Mouse (Mus musculus) fibroblast of lung, adult 2 months (primary cell): ENCODE data around the gene Srp54c.
"Not testable (repeated sequence)": the region's sequence is repeated elsewhere in the genome, so short reads cannot be mapped to it uniquely, and the experiment has no call there.

Source experiments
- DNase-seq: peaks from one replicate; pipeline ENCODE4 v3.0.0-alpha.2; 2011; ENCODE audit warnings: low read depth

The Srp54c gene

DNA sequence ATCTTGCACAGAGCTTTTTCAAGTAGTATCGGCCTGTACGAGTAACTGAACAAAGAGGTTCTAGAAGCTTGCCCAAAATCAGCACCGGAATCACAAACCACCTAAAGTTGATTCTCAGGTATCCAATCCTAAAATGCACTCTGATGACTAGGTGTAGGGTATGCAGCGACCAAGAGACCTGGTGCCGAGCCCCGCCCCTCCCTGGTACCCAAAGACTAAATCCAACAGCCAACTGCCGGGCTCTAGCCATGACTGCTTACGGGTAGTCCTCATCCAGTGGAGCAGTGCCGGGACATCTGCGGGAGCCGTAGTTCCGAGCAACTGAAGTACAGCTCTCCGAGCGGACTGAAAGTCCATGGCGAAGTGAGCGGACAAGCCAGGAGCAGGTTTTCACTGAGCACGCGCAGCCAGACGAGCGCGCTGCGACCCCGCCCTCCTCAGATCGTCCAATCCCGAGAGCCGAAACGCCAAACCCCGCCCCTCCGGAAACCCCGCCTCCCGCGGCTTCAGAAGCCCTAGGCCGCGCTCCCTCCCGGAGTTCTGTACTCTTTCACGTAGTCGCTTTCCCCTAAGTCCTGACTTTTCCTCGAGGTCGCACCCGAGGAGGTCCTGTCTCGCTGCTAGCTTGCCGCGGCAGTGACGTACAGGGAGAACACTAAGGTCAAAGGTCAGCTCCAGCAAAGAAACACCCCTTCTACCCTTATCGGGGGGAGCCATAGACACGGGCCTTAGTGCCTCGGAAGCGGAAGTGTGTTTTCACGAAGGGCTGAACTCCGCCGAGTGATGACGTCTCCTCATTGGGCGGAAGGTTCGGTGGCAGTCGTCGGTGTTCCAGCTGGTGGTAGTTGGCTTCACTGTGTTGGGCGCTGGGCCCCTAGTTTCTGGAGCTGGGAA lies at the start of gene Srp54c:
Gene Srp54c, plus strand, starts transcription at position 543 of the 894 bp plus-strand sequence.
- not testable (repeated sequence) for DNase-seq

DNA sequence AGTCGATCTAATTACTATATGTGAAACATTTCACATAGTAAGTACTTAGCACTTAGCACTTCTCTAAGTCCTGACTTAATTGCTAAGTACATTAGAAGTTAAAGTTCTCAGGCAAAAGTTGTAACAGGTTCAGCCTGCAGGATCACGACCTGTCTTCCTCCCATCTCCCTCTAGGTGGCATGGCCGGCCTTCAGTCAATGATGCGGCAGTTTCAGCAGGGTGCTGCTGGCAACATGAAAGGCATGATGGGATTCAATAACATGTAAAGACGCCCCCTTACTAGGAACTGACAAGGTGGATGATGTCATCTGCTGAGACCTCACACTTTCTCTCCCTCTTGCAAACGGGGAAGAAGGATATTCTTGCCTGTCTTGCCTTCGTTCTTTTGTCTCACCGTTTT lies 42.3 kb upstream of the Srp54c start:
- DNase-seq, result not testable (repeated sequence)

DNA sequence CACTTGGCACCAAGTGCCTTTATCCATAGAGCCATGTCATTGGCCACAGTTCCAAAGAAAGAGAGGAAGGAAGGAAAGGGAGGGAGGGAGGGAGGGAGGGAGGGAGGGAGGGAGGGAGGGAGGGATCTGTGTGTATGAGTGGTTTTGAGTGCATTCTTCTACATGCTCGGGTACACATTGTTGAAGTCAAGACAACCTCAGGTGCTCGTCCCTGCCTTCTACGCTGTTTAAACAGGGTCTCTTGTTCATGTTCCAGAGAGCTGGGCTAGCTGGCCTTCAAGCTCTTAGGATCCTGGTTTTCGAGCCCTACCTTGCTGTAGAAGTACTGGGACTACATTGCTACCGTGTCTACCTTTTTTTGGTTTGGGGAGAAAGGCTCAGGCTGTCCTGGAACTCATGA lies 40.8 kb upstream of the Srp54c start:
- not testable (repeated sequence) for DNase-seq

DNA sequence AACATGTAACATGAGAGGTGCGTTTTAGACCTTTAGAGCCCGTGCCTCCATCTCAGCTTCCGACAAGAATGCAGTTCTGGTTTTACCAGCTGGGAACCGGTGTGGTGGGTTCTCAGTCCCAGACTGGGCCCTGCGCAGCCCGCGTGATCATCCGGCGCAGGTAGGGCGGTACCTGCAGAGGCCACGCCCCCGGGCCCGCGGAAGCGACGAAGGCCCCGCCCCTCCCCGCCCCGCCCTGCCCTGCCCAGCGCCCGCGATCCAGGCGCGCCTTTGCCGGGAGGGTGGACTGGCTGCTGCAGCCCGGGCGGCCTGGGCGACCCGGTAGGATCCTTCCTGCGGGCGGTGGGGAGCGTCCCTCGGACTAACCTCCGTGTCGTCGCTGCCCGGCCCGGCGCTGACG lies 30.7 kb upstream of the Srp54c start, which contains the start of gene 1700047I17Rik2:
Gene 1700047I17Rik2, plus strand, starts transcription at position 287 of the 400 bp plus-strand sequence.
- not testable (repeated sequence) for DNase-seq

DNA sequence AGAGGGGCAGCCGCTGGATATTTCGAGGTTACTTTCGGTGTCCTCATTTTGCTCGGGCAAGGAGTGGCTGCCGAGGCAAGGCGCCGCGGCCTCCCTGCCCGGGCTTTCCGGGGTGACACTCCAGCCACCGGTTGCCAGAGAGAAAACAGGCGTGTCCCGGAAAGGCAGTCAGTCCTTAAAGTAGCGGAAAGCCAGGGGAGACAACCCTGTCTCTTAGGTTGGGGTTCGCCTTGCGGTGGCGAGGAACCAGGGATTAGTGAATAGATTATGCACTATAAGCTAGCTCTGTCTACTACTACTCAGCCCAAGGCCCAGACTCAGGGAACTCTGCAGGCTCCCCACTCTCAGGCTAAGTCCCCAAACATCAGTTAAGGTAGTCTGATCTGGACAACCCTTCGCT lies 30.2 kb upstream of the Srp54c start:
- DNase-seq, result not testable (repeated sequence)

DNA sequence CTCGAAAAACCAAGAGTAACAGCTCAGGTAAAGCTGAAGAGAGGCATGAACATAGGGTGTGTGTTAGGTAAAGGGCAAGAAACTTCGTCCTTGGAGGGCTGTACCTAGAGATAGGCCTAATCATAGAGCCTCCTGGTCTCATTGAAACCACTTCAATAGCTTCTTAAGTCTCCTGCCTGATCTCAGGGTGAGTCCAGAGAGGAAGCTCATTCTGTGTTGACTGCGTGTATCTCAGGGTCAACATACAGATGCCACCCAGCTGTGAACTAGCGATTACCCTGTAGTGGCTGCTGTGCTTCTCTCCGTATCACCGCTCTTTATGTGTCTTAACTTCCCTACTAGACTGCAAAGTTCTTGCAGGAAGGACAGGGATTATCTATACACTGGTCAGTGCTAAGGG lies 17.0 kb upstream of the Srp54c start:
- DNase-seq, result not testable (repeated sequence)

DNA sequence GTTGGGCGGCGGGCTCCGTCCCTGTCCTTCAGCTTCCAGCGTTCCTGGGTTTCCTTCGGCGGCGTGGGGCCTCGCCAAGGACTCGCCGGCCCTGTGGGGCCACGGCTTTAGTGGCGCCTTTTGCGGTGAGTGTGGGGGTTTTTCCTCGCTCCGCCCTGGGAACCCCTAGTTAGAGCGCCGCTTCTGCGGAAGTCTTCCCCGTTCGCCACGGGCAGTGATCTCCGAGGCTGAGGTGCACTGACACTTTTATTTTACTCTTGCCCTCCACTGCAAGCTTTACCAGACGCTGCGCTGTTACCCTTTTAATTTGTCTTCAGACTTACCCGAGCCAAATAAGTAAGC lies 523 bp downstream of the Srp54c start:
- DNase-seq, result not testable (repeated sequence)

DNA sequence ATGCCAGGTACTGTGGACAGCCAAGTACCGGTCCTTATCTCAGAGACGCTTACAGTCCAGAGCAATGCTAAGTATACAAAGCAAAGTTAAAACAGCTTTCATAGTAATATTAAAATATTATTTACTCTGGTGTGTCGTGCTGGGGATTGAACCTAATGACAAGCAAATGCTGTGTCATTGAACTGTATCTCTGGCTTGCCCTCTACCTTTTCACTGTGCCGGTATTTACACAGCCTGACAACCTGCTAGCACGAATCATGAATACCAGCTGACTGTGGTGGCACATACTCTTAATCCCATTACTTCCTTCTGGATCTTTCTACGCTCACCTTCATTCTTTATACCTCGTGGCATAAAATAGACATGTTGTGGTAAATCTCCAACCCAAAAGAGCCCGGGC lies 12.3 kb downstream of the Srp54c start:
- not testable (repeated sequence) for DNase-seq

DNA sequence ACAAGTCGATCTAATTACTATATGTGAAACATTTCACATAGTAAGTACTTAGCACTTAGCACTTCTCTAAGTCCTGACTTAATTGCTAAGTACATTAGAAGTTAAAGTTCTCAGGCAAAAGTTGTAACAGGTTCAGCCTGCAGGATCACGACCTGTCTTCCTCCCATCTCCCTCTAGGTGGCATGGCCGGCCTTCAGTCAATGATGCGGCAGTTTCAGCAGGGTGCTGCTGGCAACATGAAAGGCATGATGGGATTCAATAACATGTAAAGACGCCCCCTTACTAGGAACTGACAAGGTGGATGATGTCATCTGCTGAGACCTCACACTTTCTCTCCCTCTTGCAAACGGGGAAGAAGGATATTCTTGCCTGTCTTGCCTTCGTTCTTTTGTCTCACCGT lies 32.0 kb downstream of the Srp54c start:
- DNase-seq, result not testable (repeated sequence)

DNA sequence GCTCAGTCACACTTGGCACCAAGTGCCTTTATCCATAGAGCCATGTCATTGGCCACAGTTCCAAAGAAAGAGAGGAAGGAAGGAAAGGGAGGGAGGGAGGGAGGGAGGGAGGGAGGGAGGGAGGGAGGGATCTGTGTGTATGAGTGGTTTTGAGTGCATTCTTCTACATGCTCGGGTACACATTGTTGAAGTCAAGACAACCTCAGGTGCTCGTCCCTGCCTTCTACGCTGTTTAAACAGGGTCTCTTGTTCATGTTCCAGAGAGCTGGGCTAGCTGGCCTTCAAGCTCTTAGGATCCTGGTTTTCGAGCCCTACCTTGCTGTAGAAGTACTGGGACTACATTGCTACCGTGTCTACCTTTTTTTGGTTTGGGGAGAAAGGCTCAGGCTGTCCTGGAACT lies 33.4 kb downstream of the Srp54c start:
- DNase-seq, result not testable (repeated sequence)

DNA sequence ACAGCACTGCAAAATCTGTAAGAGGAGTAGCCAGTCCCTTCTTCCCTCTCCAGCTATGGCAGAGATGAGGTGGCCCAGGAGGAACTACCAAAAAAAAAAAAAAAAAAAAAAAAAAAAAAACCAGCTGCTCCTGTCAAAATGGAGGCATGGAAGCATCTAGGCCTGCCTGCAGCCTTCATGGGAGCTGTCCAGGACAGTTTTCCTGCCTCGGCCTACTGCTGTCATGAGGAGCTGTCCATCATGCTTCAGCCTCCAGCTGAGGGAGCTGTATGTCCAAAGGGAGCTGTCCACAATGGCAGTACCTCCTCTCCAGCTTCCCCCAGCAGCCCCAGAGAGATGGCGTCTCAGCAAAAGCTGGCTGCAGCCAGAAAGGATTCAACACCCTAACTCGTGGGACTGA lies 42.3 kb downstream of the Srp54c start:
- no peak for DNase-seq

DNA sequence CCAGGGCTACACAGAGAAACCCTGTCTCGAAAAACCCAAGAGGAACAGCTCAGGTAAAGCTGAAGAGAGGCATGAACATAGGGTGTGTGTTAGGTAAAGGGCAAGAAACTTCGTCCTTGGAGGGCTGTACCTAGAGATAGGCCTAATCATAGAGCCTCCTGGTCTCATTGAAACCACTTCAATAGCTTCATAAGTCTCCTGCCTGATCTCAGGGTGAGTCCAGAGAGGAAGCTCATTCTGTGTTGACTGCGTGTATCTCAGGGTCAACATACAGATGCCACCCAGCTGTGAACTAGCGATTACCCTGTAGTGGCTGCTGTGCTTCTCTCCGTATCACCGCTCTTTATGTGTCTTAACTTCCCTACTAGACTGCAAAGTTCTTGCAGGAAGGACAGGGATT lies 47.6 kb downstream of the Srp54c start:
- not testable (repeated sequence) for DNase-seq

DNA sequence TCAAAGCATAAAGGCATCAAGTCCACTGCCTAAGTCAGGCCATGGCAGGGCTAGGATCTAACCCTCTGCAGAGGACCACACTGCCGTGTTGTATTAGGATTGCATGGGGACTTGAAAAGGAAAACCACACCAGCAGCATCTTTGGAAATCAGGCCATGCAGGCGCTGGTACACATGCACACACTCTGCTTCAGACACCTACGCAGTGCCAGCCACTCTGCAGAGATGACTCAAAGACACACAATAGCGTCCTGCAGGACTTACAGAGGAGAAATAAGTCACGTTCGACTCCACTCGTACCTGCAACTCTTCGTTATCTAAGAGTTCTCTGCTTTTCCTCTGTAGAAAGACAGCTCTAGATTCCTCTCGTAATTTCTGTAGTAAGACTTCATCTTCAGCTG lies 68.1 kb downstream of the Srp54c start:
- no peak for DNase-seq

DNA sequence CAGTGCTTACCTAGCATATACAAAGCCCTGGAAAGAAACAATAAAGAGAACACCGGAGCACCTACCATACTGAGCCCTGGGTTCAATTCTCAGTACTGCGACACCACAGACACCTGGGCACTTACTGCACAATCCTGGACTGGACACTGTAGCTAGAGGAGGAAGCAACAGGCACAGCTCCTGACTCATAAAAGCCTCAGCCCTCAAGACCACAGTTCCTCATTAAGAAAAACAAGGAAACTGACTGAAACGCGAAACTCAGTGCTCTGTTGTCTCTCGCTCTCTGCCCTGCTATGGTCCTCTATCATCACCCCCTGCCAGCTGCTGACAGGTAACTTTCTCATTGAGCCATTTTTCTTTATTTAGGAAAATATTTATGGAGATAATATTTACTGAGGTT lies 69.4 kb downstream of the Srp54c start, which contains the start of gene 1110008L16Rik:
Gene 1110008L16Rik, plus strand, starts transcription at position 242 of the 400 bp plus-strand sequence.
- DNase-seq, result no peak

DNA sequence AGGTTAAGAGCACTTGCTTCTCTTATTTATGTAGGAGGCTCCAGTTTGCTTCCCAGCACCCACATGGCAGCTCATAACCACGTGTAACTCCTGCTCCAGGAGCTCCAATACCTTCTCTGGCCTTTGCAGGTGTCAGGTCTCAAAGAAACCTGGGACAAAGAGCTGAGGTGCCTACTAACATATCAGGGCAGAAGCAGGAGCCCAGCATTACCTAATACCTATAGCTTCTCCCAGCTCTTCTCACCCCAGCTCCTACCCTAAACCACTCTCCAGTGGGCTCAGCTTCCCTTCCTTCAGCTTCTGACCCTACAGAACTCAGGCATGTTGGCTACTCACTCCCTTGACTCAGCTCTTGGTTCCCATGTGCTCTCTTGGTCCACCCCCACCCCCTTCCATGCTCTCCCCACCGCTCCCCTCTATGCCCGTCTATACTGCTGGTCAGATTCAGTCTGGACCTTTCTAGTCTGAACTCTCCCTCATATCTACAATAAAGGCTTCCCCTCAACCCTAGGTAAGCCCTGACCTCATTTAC lies 70.9 kb downstream of the Srp54c start:
- no peak for DNase-seq

DNA sequence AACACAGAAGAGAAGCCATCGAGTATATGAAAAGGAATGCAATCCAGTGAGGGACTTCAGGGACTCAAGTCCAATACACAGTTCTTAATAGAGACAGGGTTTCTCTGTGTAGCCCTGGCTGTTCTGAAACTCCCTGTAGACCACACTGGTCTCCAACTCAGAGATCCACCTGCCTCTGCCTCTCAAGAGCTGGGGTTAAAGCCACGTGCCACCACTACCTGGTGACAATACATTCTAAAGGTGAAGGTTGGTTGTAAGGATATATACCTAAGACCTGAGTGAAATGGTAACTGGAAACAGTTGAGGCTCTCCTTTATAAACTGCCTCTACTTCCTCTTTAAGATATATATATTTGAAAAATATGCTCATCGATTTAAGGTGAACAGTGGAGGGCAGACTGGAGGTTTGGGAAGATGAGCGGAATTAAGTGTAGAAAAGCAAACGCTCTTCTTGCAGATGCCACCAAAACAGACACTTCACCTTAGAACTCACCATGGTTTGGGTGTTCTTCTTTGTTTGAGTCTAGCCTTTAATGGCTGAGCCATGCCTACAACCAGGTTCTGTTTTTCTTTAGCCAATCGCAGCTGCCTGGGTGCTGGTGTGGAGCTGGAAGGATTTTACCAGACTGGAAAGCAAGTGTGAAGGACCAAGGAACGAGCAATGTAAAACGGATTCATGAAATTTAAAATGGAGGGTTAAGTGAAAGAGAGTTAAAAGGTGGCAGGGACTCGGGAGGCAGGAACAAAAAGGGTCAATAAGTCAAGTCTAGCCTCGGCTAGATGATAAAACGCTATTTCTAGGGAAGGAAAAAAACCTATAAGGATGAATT lies 71.7 kb downstream of the Srp54c start:
- DNase-seq, result no peak

DNA sequence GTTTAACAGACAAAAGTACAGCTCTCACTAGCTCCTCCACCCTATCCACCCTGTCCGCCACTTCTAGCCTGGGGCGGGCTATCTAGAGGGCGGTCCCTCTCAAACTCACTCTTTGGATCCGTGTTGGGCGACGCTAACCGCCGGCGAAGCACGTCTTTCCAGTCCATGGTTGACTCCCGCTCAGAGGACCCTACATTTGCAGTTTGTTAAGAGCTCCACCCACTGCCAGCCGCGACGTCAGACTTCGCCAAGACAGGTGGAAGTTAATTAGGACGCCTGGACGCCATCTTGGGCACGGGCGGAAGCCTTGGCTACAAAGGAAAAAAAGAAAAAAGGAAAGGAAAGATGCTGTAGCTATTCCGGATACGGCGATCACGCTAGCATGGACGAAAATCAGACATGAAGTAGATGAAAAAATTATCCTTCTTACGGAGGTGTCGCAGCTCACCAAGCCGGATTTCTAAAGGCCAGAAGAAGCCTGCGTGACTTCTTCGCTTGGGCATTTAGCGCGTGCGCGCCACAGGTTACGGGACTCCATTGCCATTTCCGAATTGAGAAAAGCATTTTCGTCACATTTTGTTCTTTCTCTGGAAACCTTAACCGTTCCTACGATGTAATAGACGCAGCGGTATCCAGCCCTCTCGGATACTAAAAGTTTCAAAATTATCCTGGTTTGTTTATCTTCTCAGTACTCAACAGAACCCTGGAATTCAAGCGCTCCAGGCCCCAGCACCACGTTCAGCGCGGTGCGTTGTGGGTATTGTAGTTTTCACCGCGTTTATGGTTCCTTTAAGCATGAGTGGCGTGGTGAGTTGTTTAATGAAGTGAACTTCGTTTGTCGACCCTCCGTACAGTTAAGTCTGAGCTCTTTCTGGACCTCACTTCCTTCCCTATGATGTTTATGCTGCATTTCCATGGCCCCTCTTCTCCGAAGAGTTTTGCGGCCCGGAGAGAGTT lies 72.8 kb downstream of the Srp54c start, which contains the start of gene Ppp2r3c:
Gene Ppp2r3c, minus strand, starts transcription at position 514 of the 957 bp plus-strand sequence.
- DNase-seq, result peak; percentile 79

DNA sequence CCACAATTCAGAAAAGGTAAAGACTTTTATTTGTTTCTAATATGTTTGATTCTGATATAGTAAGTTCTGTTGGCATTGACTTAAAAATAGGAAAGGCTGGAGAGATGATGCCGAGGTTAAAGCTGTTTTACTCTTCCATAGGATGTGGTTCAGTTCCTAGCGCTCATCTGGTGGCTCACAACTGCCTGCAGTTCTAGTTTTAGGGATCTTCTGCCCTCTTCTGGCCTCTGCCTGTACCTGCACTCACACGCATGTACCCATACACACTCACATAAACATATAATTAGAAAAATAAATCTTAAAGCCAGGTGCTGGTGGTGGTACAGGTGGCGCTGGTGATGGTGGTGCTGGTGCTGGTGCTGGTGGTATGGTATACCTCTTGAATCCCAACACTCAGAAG lies 76.4 kb downstream of the Srp54c start:
- DNase-seq, result no peak

DNA sequence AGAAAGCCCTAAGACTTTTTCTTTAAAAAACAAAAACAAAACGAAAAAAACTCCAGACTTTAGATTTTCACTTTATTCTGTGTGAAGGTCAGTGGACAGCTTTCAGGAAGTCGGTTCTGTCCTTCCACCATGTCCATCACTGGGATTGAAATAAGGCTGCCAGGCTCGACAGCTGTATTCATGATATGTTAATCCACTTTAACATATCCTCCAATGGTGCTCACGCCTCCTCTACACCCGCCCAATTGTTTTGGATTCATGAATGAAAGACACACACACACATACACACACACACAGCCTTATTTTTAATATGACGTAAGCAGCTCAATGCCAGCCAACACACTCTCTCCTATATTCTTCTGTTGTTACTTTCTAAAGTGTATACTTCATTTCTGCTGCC lies 77.6 kb downstream of the Srp54c start:
- DNase-seq, result no peak

DNA sequence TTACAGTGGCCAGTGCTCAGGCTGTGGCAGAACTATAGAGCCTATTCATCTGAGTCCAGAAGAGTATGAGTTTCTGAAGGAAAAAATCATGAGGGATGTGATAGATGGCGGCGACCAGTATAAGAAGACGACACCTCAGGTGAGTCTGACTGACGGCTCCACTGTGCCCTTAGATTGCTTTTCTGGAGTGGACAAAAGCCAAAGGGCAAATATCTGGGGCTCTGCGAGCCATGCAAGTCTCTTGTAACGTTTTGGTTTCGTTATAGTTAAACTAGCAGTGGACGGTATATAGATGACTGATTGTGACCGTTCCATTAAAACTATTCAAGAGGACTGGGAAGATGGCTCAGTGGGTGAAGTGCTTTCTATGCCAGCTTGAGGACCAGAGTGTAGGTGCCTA lies 78.8 kb downstream of the Srp54c start:
- no peak for DNase-seq

DNA sequence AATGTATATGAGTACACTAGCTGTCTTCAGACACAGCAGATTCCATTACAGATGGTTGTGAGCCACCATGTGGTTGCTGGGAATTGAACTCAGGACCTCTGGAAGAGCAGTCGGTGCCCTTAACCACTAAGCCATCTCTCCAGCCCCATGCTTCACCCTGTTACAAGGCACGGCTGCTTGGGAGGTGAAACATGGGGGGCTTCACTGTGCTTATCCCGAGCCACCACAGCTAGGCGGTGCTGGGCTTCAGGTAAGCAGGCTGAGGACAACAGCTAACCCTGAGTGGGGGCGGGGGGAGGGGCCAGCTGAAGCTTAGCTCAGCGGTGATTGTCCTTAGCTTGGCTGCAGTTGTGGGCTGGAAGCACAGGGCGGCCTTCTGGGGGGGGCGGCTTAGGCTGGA lies 79.5 kb downstream of the Srp54c start:
- no peak for DNase-seq
